Mouse (Mus musculus): ENCODE measurements around the gene Evc. TPM values are rescaled to one million over a fixed set of nuclear protein-coding genes. Genes with fewer than 3 reads are reported as not detected.

Gene Evc
- 1 to 10 TPM; 6.5 to 7.9 (median 7.2) TPM for total RNA-seq (2022)

DNA sequence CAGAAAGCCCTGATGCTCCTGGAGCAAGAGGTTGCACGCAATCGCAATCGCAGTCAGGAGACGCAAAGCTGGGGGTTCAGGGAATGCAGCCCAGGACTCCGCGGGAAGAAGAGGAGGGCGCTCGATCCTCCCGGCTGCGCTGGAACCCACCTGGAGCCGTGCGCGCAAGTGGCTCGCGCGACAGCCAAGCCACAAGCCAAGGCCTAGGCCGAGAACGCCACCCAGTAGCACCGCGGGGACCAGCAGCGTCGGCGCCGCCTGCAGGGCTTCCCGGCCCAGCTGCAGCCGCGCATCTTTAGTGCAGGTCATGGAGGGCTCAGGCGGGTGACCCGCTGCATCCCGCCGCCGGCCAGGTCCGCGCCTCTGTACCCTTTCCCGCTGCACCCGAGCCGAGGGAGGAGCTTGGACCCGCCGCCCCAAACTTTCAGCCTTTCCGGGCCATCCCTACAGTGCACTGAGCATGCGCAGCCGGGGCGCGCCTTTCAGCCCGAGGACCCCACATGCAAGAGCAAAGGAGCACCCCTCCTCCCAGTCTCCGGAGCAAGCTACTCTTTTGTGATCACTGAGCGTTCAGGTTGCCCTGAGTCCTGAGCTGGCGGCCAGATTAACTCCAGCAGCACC, at the start of gene Evc:
TSS of gene Evc (minus strand) at position 410 of the 621 bp plus-strand sequence.
- peak; percentile 61 for DNase-seq (ENCODE audit: low spot score)

DNA sequence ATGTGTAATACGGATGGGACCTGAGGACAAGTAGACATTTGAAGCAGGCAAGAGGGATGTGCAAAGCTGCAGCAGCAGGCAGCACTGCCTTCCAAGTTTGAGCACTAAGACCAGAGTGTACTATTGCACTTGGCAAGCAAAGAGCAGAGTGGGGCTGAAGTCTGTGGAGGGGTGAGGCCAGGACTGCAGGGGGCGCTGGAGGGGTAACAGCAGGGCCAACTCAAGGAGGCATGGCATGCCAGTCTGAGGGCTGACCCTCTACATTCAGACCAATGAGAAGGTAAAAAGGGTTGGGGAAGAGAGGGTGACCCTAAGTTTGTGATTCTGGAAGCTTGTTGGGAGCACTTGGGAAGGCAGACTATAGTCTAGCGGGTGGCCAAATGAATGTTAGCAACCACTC, 46.9 kb upstream of the Evc start:
- peak; percentile 9 for DNase-seq (ENCODE audit: low spot score)

DNA sequence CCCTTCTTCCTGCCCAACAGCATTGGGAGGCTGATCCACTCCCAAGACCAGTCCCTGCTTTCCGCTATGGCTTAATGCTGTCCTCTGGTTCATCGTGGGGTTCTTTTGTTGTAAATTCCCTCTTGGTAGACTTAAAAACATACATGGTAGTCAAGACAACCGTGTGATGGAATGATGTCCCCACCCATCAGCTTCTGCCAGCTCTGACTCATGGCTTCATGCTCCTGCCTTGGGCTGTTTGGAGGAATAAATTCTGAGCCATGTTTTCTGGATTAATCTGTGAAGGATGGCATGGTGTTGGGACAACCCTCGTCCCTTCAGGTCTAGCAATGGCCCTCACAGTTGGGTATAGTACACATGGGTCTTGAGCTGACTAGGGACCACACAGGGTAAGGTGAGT, 43.9 kb upstream of the Evc start:
- DNase-seq (ENCODE audit: low spot score): peak; percentile 19

DNA sequence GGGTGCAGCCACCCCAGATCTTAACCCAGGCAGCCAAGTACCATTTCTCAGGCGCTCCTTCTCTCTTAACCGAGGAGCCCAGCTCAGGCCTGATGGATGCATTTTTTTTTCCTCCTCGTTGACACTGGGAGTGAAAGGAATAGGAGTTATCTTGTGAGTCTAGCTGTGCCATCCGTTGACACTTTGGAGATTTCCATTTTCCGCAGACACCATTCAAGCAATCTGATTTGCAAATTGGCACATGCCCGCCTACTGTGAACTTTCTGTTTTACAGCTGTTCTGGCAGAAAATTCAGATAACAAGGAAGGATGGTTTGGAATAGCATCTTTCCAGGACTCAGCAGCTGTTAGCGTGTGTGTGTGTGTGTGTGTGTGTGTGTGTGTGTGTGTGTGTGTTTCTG, 40.7 kb upstream of the Evc start:
- no peak for DNase-seq (ENCODE audit: low spot score)

DNA sequence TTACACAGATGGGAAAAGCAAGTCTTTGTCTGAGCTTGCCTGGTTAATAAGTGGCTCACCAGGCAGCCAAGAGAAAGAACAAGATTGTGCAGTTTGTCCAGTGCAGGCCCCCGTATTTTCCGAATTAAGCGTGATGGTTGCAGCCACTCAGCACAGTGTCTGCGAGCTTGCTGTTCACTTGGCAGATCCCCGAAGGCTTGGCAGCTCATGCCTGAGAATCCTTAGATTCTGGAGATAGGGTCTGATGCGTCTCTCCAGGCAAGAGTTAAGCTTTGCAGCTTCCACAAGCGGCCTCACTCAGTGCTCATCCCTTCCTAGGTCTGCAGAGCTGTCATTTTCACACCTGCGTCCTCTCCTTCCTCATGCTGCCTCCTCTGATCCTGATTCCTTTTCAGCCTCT, 32.1 kb upstream of the Evc start:
- DNase-seq (ENCODE audit: low spot score): no peak

DNA sequence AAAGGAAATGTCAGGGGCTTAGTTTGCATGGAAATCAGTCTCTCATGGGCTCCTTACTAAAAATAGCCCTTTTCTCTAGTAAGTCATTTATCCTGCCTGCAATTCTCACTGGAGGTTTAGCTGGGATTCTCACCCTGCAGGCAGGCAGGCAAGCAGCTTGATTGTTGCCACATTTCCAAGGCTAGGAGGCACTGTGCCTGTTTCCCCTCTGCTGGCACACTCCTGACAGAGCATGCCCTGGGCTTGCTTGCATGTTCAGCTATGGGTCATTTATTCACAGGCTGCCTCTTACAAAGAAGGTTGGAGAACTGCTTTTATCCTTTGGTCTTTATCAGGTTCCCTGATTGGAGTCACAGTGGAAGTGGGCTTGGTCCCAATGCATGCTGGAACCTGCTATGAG, 29.1 kb upstream of the Evc start:
- DNase-seq (ENCODE audit: low spot score): no peak

DNA sequence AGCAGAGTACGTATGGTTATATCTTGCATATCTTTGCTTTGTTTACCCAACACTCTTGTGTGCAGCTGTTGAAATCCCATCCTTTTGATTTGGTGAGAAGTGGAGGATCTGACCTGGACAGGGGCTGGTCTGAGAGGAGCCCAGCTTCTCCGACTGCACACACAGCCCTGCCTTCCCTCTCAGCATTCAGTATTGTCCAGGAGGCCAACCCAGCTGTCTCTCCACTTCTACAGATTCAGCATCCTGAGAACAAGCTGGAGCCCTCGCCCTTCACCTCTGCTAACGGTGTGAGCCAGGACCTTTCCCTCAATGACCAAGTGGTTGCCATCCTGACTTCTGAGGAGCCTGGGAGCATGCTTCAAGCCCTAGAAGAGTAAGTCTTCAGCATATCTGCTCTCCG, 26.6 kb upstream of the Evc start:
- no peak for DNase-seq (ENCODE audit: low spot score)

DNA sequence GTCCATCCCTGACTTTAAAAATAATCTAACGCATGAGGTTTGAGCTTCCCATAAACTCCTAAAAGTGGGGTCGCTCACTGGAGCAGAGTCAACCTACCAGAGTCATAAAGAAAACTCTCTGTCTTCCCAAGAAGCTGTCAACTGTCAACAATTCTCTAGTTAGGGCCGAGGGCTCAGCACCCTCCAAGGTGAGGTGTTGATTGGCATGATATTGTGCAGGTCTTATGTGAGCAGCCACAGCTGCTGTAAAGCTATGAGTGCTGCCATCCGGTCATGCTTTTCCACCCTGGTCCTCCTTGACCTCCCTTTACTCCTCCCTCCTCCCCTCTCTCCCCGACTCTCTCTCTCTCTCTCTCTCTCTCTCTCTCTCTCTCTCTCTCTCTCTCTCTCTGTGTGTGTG, 25.9 kb upstream of the Evc start:
- no peak for DNase-seq (ENCODE audit: low spot score)

DNA sequence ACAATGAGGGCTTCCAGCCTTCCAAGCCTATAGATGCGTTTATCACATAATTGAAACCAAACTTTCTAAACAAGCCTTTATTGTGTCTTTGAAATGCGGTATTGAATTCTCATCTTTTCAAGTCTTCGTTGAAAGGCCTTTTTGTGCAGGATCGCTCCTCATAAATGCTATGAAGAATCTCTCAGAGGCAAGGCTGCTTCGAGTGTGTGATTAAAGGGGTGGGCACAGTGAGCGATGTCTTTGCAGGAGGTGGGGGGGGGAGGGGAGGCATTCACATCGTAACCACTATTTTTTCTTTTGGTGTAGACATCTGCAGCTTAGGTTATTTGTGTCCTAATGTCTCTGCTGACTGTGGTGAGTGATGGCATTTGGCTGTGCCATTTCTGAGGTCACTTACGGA, 19.3 kb upstream of the Evc start:
- DNase-seq (ENCODE audit: low spot score): no peak

DNA sequence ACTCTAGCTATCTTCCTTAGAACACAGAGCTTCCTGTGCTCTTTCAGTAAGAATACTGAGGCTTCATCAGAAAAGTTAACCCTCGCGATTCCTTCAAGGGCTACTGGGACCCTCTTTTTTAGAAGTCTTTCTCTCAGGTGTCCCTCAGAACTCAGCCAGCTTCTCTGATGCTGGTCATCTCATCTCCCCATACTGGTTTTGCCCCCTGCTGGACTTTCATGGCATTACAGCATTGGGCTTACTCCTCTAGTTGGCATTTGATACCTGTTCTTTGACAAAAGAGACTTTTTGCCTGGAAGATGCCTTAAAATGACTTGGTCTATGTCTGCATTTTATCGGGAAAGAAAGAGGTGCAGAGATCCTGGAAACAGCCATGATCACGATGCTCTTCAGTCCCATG, 17.7 kb upstream of the Evc start:
- peak; percentile 36 for DNase-seq (ENCODE audit: low spot score)

DNA sequence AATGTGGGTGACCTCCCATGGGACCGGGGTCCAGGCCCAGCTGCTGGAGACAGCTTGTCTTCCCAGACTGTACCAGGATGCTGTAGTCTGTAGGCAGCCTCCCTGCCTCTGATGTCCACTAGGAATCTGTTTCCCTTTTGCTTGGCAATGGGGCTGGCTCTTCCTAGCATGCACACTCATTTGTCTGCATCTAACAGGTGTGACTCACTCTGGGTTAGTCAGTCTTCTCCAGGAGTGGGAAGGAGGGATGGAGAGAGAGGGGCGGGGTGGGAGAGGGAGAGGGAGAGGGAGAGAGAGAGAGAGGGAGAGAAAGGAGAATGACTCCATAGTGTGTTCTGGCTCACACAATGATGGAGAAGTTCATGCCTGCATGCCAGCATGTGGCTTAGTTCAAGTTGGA, 15.1 kb upstream of the Evc start:
- no peak for DNase-seq (ENCODE audit: low spot score)

DNA sequence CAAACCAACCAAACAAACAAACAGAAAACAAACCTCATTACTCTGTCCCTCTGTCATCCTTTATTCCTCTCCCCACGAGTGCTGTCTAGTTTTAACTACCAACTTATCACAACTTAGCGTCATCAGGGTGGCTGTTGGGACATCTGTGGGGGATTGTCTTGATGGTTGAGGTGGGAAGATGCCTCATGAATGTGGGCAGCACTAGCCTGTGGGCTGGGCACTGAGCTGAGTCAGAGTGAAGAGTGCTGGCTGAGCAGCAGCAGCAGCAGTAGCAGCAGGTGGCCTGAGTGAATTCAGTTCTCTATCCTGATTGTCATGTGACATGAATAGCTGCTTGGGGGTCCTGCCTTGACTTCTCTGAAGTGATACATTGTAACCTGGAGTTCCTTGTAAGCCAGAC, 7.3 kb upstream of the Evc start:
- no peak for DNase-seq (ENCODE audit: low spot score)

DNA sequence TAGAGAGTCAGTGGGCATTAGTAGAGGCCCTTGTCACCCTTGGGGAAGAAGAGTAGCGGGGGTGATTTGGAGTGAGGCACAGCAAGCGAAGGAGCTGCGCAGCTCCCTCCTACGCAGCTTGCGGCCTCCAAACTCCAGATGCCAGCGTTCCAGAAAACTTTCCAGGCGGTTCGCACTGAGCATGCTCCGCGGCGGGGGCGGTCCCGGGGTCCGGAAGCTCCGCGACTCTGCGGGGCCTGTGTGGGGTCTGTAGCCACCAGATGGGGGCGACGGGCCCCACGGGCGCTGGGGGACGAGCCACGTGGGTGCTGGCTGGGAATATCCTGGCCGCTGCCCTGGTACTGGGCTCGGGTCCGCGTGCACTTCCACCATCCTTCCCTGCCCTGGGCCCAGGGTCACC, 1.6 kb upstream of the Evc start, which contains the start of gene Evc2:
TSS of gene Evc2 (plus strand) at position 212 of the 400 bp plus-strand sequence.
- peak; percentile 70 for DNase-seq (ENCODE audit: low spot score)

DNA sequence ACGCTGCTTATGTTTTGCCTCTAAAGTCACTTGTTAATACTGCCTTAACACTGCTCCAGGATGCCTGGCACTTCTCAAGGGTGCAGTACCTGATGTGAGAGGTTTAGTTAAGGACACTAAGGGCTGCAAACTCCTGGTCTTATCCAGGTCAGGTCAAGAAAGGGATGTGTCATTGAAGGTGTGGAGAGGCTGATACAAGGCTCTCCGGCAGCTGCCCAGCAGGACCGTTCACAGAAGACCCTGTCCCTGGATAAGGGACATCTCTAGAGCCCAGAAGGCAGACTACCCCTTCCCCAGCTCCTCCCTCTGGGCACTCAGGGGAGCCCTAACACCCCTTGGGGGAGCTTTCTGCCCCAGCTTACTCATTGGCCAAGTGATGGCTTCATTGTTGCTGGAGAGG, 1.0 kb upstream of the Evc start:
- DNase-seq (ENCODE audit: low spot score): no peak

DNA sequence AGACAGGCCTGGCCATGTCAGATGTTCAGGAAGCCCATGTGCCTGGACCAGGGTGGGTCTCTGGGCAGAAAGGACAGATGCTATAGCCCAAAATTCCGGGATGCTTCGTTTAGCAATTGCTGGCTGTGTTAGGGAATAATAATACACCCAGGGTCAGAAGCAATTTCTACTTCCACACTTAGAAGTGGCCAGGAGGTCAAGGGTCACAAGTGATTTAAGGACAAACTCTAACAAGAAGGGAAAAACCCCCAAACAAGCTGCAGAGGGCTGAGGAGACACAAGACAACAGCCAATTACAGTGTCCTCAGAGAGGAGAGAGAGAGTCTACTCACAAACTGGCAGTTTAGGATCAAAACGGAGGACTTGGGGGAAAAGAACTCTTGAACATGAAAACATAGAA, 1.6 kb downstream of the Evc start:
- DNase-seq (ENCODE audit: low spot score): no peak

DNA sequence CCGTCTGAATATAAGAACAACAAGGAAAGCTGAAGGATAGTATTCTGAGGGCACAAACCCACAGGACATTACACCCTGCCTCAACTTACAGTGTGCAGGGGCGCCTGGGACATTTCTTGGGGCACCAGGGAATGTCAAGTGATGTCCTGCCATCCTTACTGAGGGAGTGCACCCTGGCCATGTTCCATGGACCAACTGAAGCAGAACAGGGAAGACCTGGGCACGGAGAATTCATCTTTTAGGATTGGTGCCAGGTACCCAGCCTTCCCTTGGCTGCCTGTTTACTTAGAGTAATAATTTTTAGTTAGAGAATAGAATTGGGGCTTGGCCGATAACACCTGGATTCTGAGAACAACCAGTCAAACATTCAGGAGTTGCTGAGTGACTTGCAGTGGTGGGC, 4.6 kb downstream of the Evc start:
- DNase-seq (ENCODE audit: low spot score): no peak

DNA sequence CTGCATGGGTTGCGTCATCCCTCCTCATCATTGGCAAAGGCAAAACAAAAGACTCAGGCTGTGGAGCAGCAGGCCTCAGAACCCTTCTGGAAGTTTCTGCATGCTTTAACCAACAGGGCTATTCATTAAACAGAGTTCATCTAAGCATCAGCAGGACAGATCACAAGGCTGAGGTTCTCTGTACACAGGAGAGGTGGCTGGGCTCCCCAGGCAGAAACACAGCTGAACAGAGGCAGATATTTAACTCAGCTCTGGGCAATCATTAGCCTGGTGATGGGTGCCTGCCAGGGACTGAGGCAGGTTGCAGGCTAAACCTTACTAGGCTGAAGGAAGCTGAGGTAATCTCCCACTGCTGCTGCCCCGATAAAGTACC, 5.6 kb downstream of the Evc start:
- no peak for DNase-seq (ENCODE audit: low spot score)

DNA sequence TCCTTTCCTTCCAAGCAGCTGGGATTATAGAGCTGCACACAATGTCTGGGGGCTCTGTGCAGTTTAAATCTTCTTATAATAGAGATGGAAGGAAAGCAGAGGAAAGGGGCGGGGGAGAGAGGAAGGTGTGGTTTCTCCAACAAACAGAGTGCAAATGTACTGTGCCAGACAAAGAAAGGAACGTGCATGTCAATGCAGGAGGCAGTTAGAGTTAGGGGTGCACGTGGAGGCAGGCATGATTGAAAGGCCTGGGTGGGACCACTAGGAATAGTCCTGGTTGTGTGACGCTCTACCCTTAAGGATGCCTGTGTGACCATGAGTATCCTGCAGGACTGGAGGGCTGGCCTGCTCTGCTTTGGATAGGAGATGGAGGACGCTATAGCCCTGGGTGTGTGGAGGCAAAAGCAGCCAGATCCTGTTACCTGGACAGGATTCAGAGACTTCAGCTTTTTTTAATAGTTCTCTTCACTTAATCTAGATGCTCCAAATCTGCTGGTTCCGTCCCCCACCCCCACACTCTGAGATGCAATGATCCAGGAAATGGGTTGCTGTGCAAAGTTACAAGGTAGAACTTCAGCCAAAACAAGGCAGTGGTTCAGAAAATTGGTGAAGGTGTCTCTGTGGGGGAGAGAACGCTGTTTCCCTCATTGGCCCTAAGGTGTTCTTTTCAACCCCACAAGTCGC, 6.1 kb downstream of the Evc start:
- no peak for DNase-seq (ENCODE audit: low spot score)

DNA sequence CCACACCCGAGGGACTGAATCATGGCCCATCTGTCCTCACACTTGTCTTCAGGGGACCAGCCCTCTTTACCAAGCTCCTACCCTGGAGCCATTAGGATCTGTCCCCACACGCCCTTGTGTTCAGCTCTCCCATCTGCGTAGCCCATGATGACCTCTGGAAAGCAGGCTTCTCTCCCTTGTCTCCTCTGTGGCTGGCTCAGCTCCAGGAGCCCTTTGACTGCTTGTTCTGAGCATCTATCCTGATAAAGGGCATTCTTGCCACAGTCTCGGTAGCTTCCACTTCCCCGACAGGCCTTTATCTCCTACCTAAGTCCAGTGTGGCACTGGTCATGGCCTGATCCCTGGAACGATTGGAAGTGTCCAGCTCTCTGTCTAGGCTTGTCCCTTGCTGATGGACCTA, 10.0 kb downstream of the Evc start:
- no peak for DNase-seq (ENCODE audit: low spot score)

DNA sequence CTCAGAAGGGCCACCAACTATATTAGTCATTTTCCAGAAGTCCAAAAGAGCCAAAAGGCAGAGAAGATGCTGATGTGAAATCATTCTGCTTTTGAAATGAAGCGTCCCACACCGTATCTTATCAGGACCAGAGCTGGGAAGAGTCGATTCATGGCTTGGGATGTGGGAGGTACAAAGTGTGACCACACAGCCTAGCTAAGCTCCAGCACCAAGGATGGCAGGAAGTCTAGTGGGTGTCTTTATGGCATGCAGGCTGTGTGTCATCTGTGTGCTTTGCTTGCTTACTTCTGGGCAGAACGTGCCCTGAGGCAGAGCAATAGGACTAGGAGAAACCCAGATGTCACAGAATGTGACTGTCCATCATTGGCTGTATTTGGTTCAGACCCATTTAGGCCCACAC, 15.9 kb downstream of the Evc start:
- no peak for DNase-seq (ENCODE audit: low spot score)

DNA sequence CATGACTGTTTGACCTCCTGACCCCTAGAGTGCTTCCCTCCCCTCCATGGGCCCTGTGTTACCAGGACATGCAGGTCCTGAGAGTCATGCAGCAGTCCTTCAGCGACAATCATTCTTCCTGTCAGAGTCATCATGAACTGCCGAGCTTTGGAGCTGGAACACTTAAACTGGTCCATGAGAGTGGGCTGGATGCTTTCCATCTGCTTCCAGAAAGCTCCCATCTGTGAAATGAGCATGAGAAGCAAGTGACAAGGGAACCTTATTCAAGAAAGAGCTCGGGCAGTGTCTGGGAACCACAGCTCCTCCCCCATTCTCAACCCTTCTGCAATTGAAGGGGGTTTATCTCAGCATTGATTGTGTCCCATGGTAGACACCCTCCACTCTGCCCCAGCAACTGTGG, 16.5 kb downstream of the Evc start:
- no peak for DNase-seq (ENCODE audit: low spot score)

DNA sequence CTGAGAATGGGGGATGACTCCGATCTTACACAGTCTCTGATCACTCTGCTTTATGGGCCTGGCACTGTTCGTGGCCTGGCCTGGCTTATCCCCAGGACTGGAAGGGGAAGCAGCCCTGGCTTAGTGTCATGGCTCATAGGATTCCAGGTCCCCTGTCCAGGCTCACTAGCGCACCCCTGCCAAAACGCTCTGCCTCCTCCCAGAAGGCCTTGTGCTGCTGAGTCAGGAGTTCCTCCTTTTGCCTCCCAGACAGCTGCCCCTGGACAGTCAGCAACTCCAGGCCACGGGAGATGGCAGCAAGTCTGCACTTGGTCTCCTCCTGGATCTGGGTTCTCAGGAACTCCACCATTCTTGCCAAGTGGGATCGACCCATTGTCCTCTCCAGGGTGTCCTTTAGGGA, 18.0 kb downstream of the Evc start:
- DNase-seq (ENCODE audit: low spot score): no peak

DNA sequence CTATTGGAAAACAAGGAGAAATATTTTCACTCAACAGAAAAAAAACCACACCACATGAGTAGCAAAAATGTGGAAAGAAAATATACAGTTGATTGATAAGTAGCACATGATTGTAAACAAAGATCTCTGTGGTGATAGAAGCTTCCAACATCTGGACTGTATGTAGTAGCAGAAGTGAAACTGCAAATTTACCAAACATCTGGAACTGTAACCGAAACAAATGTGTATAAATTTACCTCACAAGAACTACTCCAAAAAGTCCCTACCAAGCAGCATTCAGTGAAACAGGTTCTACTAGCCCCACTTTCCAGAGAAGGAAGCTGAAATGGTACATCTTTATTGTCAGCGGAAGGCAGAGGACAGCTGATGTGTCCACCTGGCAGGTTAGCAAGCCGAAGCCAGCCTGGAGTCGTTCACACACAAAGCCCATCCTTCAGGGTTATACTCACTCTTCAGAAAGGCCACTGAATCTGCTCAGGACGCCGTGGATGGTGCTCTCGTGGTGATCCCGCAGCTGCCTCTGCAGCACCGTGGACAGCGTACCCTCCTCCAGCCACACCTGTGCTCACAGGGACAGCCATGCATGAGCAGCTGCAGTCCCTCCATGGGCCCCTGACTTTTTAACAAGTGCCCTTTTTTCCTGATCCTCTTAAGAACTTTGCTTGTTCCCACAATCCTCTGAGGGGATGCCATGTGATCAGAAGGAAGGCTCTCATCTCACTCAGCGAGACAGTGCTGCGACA, 23.5 kb downstream of the Evc start:
- no peak for DNase-seq (ENCODE audit: low spot score)
